Mouse (Mus musculus) heart, adult 11 months (tissue): Measurements from ENCODE around the gene Blmh.

Experiments
- DNase-seq: peaks from one replicate; pipeline ENCODE4 v3.0.0; 2022

Blmh gene

GRCm38 (mm10) chr11:77000741-77001140, 76.1 kb downstream of the Blmh start:
- no peak for DNase-seq

- DNase-seq: no peak
Observed at GRCm38 (mm10) chr11:77002361-77002760, 77.8 kb downstream of the Blmh start.

GRCm38 (mm10) chr11:77005881-77006280, 81.3 kb downstream of the Blmh start:
- DNase-seq: no peak

GRCm38 (mm10) chr11:77006616-77007015, 82.0 kb downstream of the Blmh start:
- DNase-seq: no peak

DNA sequence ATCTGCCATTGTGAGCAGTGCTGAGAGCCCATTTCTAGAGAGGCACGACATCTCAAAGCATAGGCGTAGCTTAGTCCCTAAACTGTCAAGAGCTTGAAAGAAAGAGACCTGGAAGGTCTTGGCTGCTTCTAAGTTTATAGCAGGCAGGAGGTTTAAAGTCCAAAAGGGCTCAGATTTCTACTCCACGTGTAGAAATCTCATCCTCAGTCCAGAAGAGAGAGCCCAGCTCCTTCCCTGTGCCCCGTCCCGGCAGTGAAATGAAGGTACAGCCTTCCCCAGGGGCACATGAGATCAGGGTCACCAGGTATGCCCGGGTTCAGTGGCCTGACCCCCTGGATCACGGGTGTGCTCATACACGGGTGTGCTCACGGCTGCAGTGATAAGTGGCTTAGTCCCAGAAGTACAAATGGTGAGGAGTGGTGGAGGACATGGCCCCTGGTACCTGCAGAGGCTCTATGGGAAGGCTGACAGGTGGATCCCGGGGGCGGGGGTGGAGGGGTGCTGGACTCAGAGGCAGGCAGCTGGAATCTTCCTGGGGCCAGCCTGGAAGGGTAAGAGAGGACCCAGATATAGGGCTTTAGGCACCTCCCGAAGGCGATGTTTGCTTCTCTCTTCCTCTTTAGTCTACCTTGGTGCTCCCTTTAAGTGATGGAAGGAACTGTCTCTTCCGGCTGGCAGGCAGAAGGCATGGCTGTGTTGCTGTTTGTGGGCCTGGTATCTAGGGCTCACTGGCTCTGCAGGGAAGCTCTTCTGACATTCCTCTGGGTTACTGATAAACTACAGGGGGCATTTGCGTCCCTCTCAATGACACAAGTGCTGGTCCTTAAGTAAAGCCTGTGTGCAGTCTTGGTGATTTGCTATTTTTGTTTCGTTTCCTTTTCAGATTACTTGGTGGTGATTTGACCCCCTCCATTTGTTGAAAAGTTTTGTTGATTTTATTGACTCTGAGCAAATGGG, 84.7 kb downstream of the Blmh start:
- no peak for DNase-seq

DNA sequence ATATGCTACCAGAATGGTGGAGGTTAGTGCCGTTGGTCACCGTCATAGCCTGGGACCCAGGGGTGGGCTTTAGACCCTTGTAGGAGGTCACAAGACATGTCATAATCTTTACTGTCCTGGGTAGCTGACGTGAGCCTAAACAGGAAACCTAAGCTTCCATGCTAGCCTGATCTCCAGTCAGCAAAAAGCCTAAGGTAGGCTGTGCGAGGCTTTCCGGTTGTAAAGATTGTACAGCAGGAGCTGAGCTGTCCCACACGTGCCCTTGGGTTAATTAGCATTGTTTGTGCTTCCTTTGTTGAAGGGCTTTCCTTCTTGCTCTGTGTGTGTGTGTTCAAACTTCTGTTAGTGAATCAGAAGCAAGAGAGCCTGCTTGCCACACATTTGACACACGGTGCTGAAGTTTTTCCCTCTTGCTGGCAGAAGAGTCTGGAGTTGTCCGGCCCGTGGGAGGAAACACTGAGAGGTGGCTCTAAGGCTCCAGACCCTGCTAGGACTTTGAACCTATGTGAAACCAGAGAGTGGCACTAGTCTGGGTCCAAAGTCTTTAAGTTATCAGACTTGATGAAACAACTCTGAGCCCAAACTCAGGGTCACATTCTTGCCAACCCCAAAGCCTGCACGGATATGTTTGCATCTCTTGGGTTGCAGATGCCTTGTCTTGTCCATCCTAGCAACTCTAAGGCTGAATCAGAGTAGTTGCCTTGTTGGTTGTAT, 86.3 kb downstream of the Blmh start:
- no peak for DNase-seq

GRCm38 (mm10) chr11:77018046-77018445, 93.4 kb downstream of the Blmh start:
- DNase-seq: no peak

DNA sequence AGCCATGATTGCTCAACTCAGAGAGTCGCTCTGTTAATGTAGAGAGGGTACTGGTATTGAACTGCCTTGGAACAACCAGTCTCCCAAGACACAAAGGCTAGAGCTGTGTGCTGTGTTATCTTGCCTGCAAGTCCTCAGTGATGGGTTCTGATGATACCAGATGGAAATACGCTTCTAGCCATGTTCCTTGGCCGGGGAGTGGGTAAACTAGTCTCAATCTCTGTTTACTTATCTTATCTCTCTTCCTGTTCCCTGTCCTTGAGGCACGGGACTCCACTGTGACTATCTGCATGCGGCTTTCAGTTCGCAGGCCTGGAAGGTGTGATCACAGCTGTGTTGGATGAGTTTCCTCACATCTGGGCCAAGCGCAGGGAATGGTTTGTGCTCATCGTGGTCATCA, 94.9 kb downstream of the Blmh start:
- no peak for DNase-seq

DNA sequence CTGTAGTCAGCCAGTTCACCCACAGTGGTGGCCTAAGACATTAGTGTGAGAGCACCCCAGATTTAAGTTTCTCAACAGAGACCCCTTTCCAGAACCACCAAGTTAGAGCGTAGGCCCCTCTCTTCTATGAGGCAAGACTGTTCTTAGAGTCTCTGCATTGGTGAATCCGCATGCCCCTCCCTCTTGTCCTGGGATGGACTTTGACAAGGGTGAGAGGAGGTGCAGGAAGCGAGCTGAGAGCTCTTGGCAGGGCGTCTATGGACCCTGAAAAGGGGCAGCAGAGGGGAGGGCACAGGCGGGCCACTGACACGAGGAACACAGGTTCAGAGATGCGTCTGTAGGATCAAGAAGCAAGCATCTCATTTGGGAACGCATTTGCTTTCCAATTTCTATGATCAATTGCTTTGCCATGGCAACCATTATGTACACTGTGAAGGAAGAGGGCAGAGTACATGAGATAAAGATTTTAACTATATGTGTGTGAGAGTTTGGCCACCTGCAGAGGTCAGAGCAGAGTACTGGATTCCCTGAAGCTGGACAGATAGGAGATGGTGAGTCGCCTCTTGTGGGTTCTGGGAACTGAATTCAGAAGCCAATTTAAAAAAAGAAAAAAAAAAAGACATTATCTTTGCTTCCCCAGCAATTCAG, 97.3 kb downstream of the Blmh start:
- no peak for DNase-seq

GRCm38 (mm10) chr11:77026559-77026958, 102.0 kb downstream of the Blmh start:
- peak; percentile 55 for DNase-seq

DNA sequence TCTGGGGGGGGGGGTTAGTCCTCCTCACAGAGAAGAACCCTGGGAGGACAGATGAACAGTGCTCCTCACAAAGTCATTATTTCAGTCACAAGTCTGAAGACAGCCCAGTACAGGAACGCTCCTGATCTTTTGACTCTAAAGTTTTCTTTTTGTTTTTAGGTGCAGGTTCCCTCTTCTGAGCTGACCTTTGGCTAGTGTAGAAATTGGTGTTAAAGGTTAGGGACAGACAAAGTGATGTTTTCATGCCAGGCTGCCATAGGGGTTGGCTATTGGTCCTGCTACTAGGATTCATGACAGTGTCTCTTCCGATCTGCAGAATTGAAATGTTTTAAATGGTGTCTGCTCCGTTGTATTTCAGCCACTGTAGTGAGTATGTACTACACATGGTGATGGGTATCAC, 103.5 kb downstream of the Blmh start:
- DNase-seq: peak; percentile 21

GRCm38 (mm10) chr11:77031151-77031934, 106.7 kb downstream of the Blmh start:
- peak; percentile 21 for DNase-seq
